Mouse (Mus musculus): Measurements from ENCODE around the gene Arid1b.

The Arid1b gene

GRCm38 (mm10) chr17:5247737-5248136 is 253.6 kb downstream of the Arid1b start:
- no peak for DNase-seq (ENCODE audit: low spot score)

GRCm38 (mm10) chr17:5248957-5249656 is 255.0 kb downstream of the Arid1b start:
- DNase-seq (ENCODE audit: low spot score), result no peak

- DNase-seq (ENCODE audit: low spot score), result no peak
Measured at GRCm38 (mm10) chr17:5249681-5250180, 255.6 kb downstream of the Arid1b start.

- DNase-seq (ENCODE audit: low spot score), result peak; percentile 79
Measured at GRCm38 (mm10) chr17:5252436-5252835, 258.3 kb downstream of the Arid1b start.

GRCm38 (mm10) chr17:5254717-5255617 is 260.8 kb downstream of the Arid1b start:
- no peak for DNase-seq (ENCODE audit: low spot score)

- no peak for DNase-seq (ENCODE audit: low spot score)
Measured at GRCm38 (mm10) chr17:5255618-5255933, 261.4 kb downstream of the Arid1b start.

GRCm38 (mm10) chr17:5258978-5259377 is 264.8 kb downstream of the Arid1b start:
- DNase-seq (ENCODE audit: low spot score), result no peak

GRCm38 (mm10) chr17:5261131-5261651 is 267.1 kb downstream of the Arid1b start:
- DNase-seq (ENCODE audit: low spot score), result no peak

- no peak for DNase-seq (ENCODE audit: low spot score)
Measured at GRCm38 (mm10) chr17:5261874-5262605, 267.9 kb downstream of the Arid1b start.

- DNase-seq (ENCODE audit: low spot score), result no peak
Measured at GRCm38 (mm10) chr17:5262788-5263187, 268.7 kb downstream of the Arid1b start.

GRCm38 (mm10) chr17:5264783-5265182 is 270.7 kb downstream of the Arid1b start:
- no peak for DNase-seq (ENCODE audit: low spot score)

- no peak for DNase-seq (ENCODE audit: low spot score)
Measured at GRCm38 (mm10) chr17:5265615-5266014, 271.5 kb downstream of the Arid1b start.

- no peak for DNase-seq (ENCODE audit: low spot score)
Measured at GRCm38 (mm10) chr17:5267747-5268146, 273.6 kb downstream of the Arid1b start.

GRCm38 (mm10) chr17:5269302-5269701 is 275.2 kb downstream of the Arid1b start:
- DNase-seq (ENCODE audit: low spot score), result no peak

GRCm38 (mm10) chr17:5269774-5270173 is 275.6 kb downstream of the Arid1b start:
- no peak for DNase-seq (ENCODE audit: low spot score)

- no peak for DNase-seq (ENCODE audit: low spot score)
Measured at GRCm38 (mm10) chr17:5270823-5271222, 276.7 kb downstream of the Arid1b start.

- no peak for DNase-seq (ENCODE audit: low spot score)
Measured at GRCm38 (mm10) chr17:5273118-5273517, 279.0 kb downstream of the Arid1b start.

GRCm38 (mm10) chr17:5273685-5274084 is 279.6 kb downstream of the Arid1b start:
- no peak for DNase-seq (ENCODE audit: low spot score)

GRCm38 (mm10) chr17:5274429-5274828 is 280.3 kb downstream of the Arid1b start:
- no peak for DNase-seq (ENCODE audit: low spot score)

GRCm38 (mm10) chr17:5275749-5276148 is 281.6 kb downstream of the Arid1b start:
- DNase-seq (ENCODE audit: low spot score), result no peak

- DNase-seq (ENCODE audit: low spot score), result no peak
Measured at GRCm38 (mm10) chr17:5277137-5277871, 283.2 kb downstream of the Arid1b start.
